Mouse (Mus musculus): ENCODE data around the gene Syt9.

DNA sequence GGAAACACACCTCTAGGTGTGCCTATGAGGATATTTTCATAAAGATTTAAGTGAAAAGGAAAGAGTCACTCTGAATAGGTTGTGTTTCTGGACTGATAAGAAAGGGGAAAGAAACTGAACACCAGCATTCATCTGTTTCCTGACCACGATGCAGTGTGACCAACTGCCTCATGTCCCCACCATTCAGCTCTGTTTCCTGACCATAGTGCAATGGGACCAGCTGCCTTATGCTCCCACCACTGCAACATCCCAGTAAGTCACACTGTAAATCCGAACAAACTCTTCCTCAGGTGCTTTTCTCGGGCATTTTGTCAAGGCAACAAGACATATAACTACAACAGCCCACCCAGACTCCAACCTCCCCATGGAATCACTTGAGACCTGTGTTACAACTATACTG, 191.1 kb downstream of the Syt9 start:
- no peak for TF ChIP-seq POLR2A (IDR thresholded peaks at IDR 0.05; ENCODE audit: control insufficient read depth, extremely low read depth, insufficient read depth, low read length, poor library complexity)
- no peak for TF ChIP-seq CTCF (IDR thresholded peaks at IDR 0.05; ENCODE audit: borderline replicate concordance, control insufficient read depth, extremely low read depth, insufficient read depth, low read length, poor library complexity)
